Mouse (Mus musculus): ENCODE results near the gene Mmp19. TPM values are rescaled to one million over a fixed set of nuclear protein-coding genes. Genes with fewer than 3 reads are reported as not detected.
"Not testable (repeated sequence)": the region's sequence is repeated elsewhere in the genome, so short reads cannot be mapped to it uniquely, and the experiment has no call there.

Gene Mmp19
- polyA plus RNA-seq, 1 experiment from 2014 or later = 6.9 TPM

- Histone ChIP-seq H3K4me1 (replicated peaks) (peaks cover 36% of the 10 kb centered on the region), H3K27ac (peak overlapping the region; percentile 78), H3K9me3 (replicated peaks) (no peaks in the 10 kb centered on the region), H3K4me2 (peak overlapping the region; percentile 83), H3K27me3 (no peaks in the 10 kb centered on the region), H3K9ac (peak overlapping the region; percentile 88), H3K4me3 (replicated peaks) (peak overlapping the region; percentile 87), H3K36me3 (peaks cover 49% of the 10 kb centered on the region)
- ATAC-seq (ENCODE audit: low read depth) (no peak), DNase-seq (no peak)
- WGBS (ENCODE audit: insufficient replicate concordance) = 2% methylated on average over 13 of the region's 13 CpGs
Measured at GRCm38 (mm10) chr10:128822135-128822534, 31.4 kb downstream of the Mmp19 start.

- 62% methylated on average over 4 of the region's 4 CpGs for WGBS (ENCODE audit: insufficient replicate concordance)
- peaks cover 44% of the 10 kb centered on the region for H3K36me3 ChIP-seq
- peaks cover 36% of the 10 kb centered on the region for H3K4me1 ChIP-seq (replicated peaks)
- H3K9ac ChIP-seq = peak overlapping the region; percentile 88
- ATAC-seq (ENCODE audit: low read depth); DNase-seq; H3K27ac ChIP-seq; H3K9me3 ChIP-seq (replicated peaks); H3K27me3 ChIP-seq: not testable (repeated sequence)
- H3K4me2 ChIP-seq = peak overlapping the region; percentile 83
- peak overlapping the region; percentile 87 for H3K4me3 ChIP-seq (replicated peaks)
Measured at GRCm38 (mm10) chr10:128823087-128823486, 32.4 kb downstream of the Mmp19 start.

- H3K9me3 ChIP-seq (replicated peaks) = no peaks in the 10 kb centered on the region
- H3K4me2 ChIP-seq = 0 out of 2 replicates have a peak overlapping the region, but pooled peaks have one; percentile 6
Measured at GRCm38 (mm10) chr10:128823821-128824220, 33.1 kb downstream of the Mmp19 start.

GRCm38 (mm10) chr10:128837400-128837799 is 46.7 kb downstream of the Mmp19 start:
- Histone ChIP-seq H3K4me1 (replicated peaks) (peaks cover 35% of the 10 kb centered on the region), H3K4me2 (no peak overlapping the region), H3K9ac (no peak overlapping the region), H3K36me3 (peaks cover 75% of the 10 kb centered on the region), H3K9me3 (replicated peaks) (no peaks in the 10 kb centered on the region), H3K4me3 (replicated peaks) (no peak overlapping the region), H3K27ac (no peak overlapping the region), H3K27me3 (no peaks in the 10 kb centered on the region)
- no peak for DNase-seq
- ATAC-seq (ENCODE audit: low read depth) = no peak

More at GRCm38 (mm10) chr10:128823821-128824220, 33.1 kb downstream of the Mmp19 start:
- ATAC-seq (ENCODE audit: low read depth) (no peak), DNase-seq (no peak)
- H3K36me3 ChIP-seq = peaks cover 41% of the 10 kb centered on the region
- no peak overlapping the region for H3K27ac ChIP-seq
- no peaks in the 10 kb centered on the region for H3K27me3 ChIP-seq
- 93% methylated on average over 9 of the region's 9 CpGs for WGBS (ENCODE audit: insufficient replicate concordance)
- no peak overlapping the region for H3K9ac ChIP-seq
- H3K4me3 ChIP-seq (replicated peaks) = no peak overlapping the region; the same call in 1 of the 2 replicates
- H3K4me1 ChIP-seq (replicated peaks) = peaks cover 36% of the 10 kb centered on the region

- H3K4me2 ChIP-seq = peak overlapping the region; percentile 8
- no peak for DNase-seq
- no peak overlapping the region for H3K4me3 ChIP-seq (replicated peaks)
- H3K9ac ChIP-seq = no peak overlapping the region
- ATAC-seq (ENCODE audit: low read depth) = peak; percentile 73
- H3K27me3 ChIP-seq = no peaks in the 10 kb centered on the region
- H3K9me3 ChIP-seq (replicated peaks) = no peaks in the 10 kb centered on the region
- H3K36me3 ChIP-seq = peaks cover 74% of the 10 kb centered on the region
- peak overlapping the region; percentile 62 for H3K27ac ChIP-seq
- H3K4me1 ChIP-seq (replicated peaks) = peaks cover 35% of the 10 kb centered on the region
Measured at GRCm38 (mm10) chr10:128839434-128839833, 48.7 kb downstream of the Mmp19 start.

- Histone ChIP-seq H3K9me3 (replicated peaks) (no peaks in the 10 kb centered on the region), H3K9ac (no peak overlapping the region), H3K4me3 (replicated peaks) (no peak overlapping the region), H3K27me3 (no peaks in the 10 kb centered on the region), H3K36me3 (peaks cover 74% of the 10 kb centered on the region), H3K4me1 (replicated peaks) (peaks cover 35% of the 10 kb centered on the region), H3K4me2 (peak overlapping the region; percentile 13; the same call in 1 of the 2 replicates), H3K27ac (peak overlapping the region; percentile 78)
- DNase-seq = no peak
- ATAC-seq (ENCODE audit: low read depth) = peak; percentile 69
Measured at GRCm38 (mm10) chr10:128840612-128841011, 49.9 kb downstream of the Mmp19 start.

GRCm38 (mm10) chr10:128843260-128843659 is 52.5 kb downstream of the Mmp19 start:
- no peaks in the 10 kb centered on the region for H3K27me3 ChIP-seq
- no peak overlapping the region for H3K4me3 ChIP-seq (replicated peaks)
- DNase-seq = no peak
- H3K27ac ChIP-seq = no peak overlapping the region
- H3K4me1 ChIP-seq (replicated peaks) = peaks cover 38% of the 10 kb centered on the region
- no peaks in the 10 kb centered on the region for H3K9me3 ChIP-seq (replicated peaks)
- H3K36me3 ChIP-seq = peaks cover 75% of the 10 kb centered on the region
- no peak overlapping the region for H3K4me2 ChIP-seq
- H3K9ac ChIP-seq = no peak overlapping the region
- no peak for ATAC-seq (ENCODE audit: low read depth)
- WGBS (ENCODE audit: insufficient replicate concordance) = 93% methylated on average over 5 of the region's 5 CpGs

- H3K9me3 ChIP-seq (replicated peaks) = no peaks in the 10 kb centered on the region
- H3K27me3 ChIP-seq = no peaks in the 10 kb centered on the region
- H3K4me2 ChIP-seq = no peak overlapping the region
- H3K4me3 ChIP-seq (replicated peaks) = no peak overlapping the region
- H3K9ac ChIP-seq = no peak overlapping the region
- peaks cover 79% of the 10 kb centered on the region for H3K36me3 ChIP-seq
- DNase-seq (no peak), ATAC-seq (ENCODE audit: low read depth) (no peak)
- H3K27ac ChIP-seq = no peak overlapping the region
- WGBS (ENCODE audit: insufficient replicate concordance) = 84% methylated on average over 2 of the region's 2 CpGs
- peaks cover 16% of the 10 kb centered on the region for H3K4me1 ChIP-seq (replicated peaks)
Measured at GRCm38 (mm10) chr10:128845516-128845915, 54.8 kb downstream of the Mmp19 start.

- ATAC-seq (ENCODE audit: low read depth) = no peak
- Histone ChIP-seq H3K4me2 (no peak overlapping the region), H3K27ac (no peak overlapping the region), H3K4me3 (replicated peaks) (no peak overlapping the region), H3K27me3 (no peaks in the 10 kb centered on the region), H3K9me3 (replicated peaks) (no peaks in the 10 kb centered on the region), H3K36me3 (peaks cover 74% of the 10 kb centered on the region), H3K4me1 (replicated peaks) (peaks cover 6% of the 10 kb centered on the region; the same call in 1 of the 2 replicates), H3K9ac (no peak overlapping the region)
- DNase-seq = no peak
- WGBS (ENCODE audit: insufficient replicate concordance) = 79% methylated on average over 4 of the region's 4 CpGs
Measured at GRCm38 (mm10) chr10:128846664-128847063, 56.0 kb downstream of the Mmp19 start.

- H3K27me3 ChIP-seq = no peaks in the 10 kb centered on the region
- H3K4me3 ChIP-seq (replicated peaks) = no peak overlapping the region
- 76% methylated on average over 2 of the region's 2 CpGs for WGBS (ENCODE audit: insufficient replicate concordance)
- H3K36me3 ChIP-seq = peaks cover 63% of the 10 kb centered on the region
- DNase-seq (no peak), ATAC-seq (ENCODE audit: low read depth) (no peak)
- no peak overlapping the region for H3K27ac ChIP-seq
- H3K9me3 ChIP-seq (replicated peaks) = no peaks in the 10 kb centered on the region
- no peak overlapping the region for H3K4me2 ChIP-seq
- no peak overlapping the region for H3K9ac ChIP-seq
- peaks cover 6% of the 10 kb centered on the region; the same call in 1 of the 2 replicates for H3K4me1 ChIP-seq (replicated peaks)
Measured at GRCm38 (mm10) chr10:128848426-128848825, 57.7 kb downstream of the Mmp19 start.

GRCm38 (mm10) chr10:128850339-128850738 is 59.6 kb downstream of the Mmp19 start:
- no peak for DNase-seq
- H3K27ac ChIP-seq = no peak overlapping the region
- H3K4me3 ChIP-seq (replicated peaks) = no peak overlapping the region
- no peak overlapping the region for H3K9ac ChIP-seq
- no peaks in the 10 kb centered on the region for H3K27me3 ChIP-seq
- H3K4me2 ChIP-seq = no peak overlapping the region
- peaks cover 57% of the 10 kb centered on the region for H3K36me3 ChIP-seq
- ATAC-seq (ENCODE audit: low read depth) = no peak
- WGBS (ENCODE audit: insufficient replicate concordance) = 54% methylated on average over 3 of the region's 3 CpGs
- H3K9me3 ChIP-seq (replicated peaks) = no peaks in the 10 kb centered on the region
- H3K4me1 ChIP-seq (replicated peaks) = peaks cover 6% of the 10 kb centered on the region; the same call in 1 of the 2 replicates
